Mouse (Mus musculus) midbrain, embryonic 15.5 days (tissue): Measurements from ENCODE around the gene Nhs. TPM values are rescaled to one million over a fixed set of nuclear protein-coding genes. Genes with fewer than 3 reads are reported as not detected.

Experiments used
- ATAC-seq: fragments of 200-750 bp; cut with Nextera tagmentation; replicated peaks from 2 replicates; pipeline ENCODE4 v1.8.0; 2017; ENCODE audit warnings: moderate TSS enrichment
- H3K27ac ChIP-seq: fragments of 300-500 bp; sonication (generic); 2 replicates; pipeline ENCODE4 v1.5.1; 2015; ENCODE audit warnings: mild to moderate bottlenecking, inconsistent platforms
- H3K27me3 ChIP-seq: fragments of 300-500 bp; sonication (generic); replicated peaks from 2 replicates; pipeline ENCODE4 v1.6.1; 2015; ENCODE audit warnings: inconsistent platforms
- H3K36me3 ChIP-seq: fragments of 300-500 bp; sonication (generic); replicated peaks from 2 replicates; pipeline ENCODE4 v1.6.1; 2015; ENCODE audit warnings: inconsistent platforms
- H3K4me1 ChIP-seq: fragments of 300-500 bp; sonication (generic); 2 replicates; pipeline ENCODE4 v1.6.1; 2015; ENCODE audit warnings: inconsistent platforms
- H3K4me2 ChIP-seq: fragments of 300-500 bp; sonication (generic); 2 replicates; pipeline ENCODE4 v1.6.1; 2015; ENCODE audit warnings: inconsistent platforms, mild to moderate bottlenecking, moderate library complexity
- H3K4me3 ChIP-seq: fragments of 300-500 bp; sonication (generic); 2 replicates; pipeline ENCODE4 v1.5.1; 2015; ENCODE audit warnings: mild to moderate bottlenecking, inconsistent platforms
- H3K9ac ChIP-seq: fragments of 300-500 bp; sonication (generic); 2 replicates; pipeline ENCODE4 v1.6.1; 2015; ENCODE audit warnings: mild to moderate bottlenecking, inconsistent platforms
- H3K9me3 ChIP-seq: fragments of 300-500 bp; sonication (generic); 2 replicates; pipeline ENCODE4 v1.6.1; 2016; ENCODE audit warnings: inconsistent platforms
- WGBS: fragments of 180-500 bp; shearing (Covaris S2); methylation state at CpG from one replicate; pipeline ENCODE4 v1.1.7; 2015; ENCODE audit warnings: mixed read lengths; 5-methylcytosine and 5-hydroxymethylcytosine counted together
- polyA plus RNA-seq: library from polyadenylated mRNA; unstranded; fragments of >200 nt; fragmentation: Nextera tagmentation; extraction: Ambion mirVana; gene quantifications from 2 replicates; pipeline ENCODE4 v1.2.1, GENCODE M21; 2015

The Nhs gene
- polyA plus RNA-seq, 1 experiment from 2014 or later = 3.9 TPM

- no peaks in the 10 kb centered on the region for H3K4me1 ChIP-seq
- no peaks in the 10 kb centered on the region for H3K9me3 ChIP-seq
- H3K27ac ChIP-seq = no peak overlapping the region
- ATAC-seq = no peak
- no peak overlapping the region for H3K4me3 ChIP-seq
- no peak overlapping the region for H3K4me2 ChIP-seq
- H3K36me3 ChIP-seq = no peaks in the 10 kb centered on the region
- H3K27me3 ChIP-seq = peaks cover 11% of the 10 kb centered on the region
- WGBS = 26% methylated on average over 6 of the region's 6 CpGs
- H3K9ac ChIP-seq = no peak overlapping the region
Measured at GRCm38 (mm10) chrX:161790182-161790581, 369.3 kb downstream of the Nhs start.
